Mouse (Mus musculus): ENCODE measurements around the gene Manbal. TPM values are rescaled to one million over a fixed set of nuclear protein-coding genes. Genes with fewer than 3 reads are reported as not detected.

Manbal gene
- polyA plus RNA-seq (2017; shearing (Covaris generic)): 10 to 100 TPM; 30.7 to 54.6 TPM

GRCm38 (mm10) chr2:157367184-157367893 lies at the start of gene Manbal:
TSS of gene Manbal (plus strand) at chr2:157367594.
- ATAC-seq: peak; percentile 92

- no peak for ATAC-seq
These were observed 47.3 kb upstream of the Manbal start for GRCm38 (mm10) chr2:157320135-157320534.

GRCm38 (mm10) chr2:157320886-157321285 lies 46.5 kb upstream of the Manbal start:
- ATAC-seq: no peak

DNA sequence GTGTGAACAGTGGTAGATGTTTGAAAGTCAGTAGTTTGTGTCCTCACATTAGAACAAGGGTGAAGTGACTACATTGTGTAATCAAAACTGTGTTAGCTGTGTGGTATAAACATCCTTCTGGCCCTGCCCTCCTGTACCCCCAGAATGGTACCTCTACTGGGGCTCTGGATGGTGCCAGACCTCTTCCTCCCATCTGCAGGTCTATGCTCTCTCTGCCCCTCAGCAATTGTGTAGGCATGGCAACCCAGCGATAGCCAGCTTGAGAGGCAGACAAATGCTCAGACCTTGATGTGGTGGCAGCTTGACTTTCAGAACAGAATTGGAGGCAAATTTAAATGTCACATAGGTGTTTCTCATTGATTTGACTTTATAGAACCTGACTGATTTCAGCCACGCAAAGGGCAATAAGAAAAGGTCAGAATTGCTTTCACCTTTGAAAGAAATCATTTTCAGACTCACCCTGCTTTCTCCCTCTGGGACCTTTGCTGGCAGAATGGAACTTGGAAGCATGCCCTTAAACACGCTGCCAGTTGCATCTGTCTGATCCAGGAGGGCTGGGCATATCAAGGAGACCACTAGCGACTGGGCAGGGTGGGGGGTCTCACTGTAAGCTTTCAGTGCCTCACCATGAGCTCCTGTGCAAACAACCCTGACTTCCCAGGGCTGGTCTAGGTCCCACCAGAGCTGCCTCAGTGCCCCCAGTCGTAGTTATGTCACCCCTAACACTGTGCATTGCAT lies 45.2 kb upstream of the Manbal start:
- ATAC-seq: no peak

DNA sequence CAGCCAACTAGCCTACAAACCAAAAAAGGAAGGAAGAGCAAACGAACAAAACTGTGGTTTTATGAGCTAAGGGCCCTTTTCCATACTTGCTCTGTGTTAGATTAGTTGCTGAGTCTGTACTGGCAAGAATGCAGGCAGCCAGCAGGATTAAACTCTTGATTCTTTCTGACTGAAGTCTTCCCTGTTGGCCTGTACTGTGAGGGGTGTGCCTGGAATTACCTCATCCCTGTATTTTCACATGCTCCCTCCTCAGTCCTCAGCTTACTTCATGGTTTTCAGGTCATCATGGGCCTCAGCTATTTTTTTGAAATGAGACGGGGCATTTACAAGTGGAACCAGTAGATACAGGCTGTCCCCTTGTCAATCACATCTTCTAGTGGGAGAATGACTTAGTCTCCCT lies 42.2 kb upstream of the Manbal start:
- no peak for ATAC-seq

- no peak for ATAC-seq
These were observed 39.3 kb upstream of the Manbal start for GRCm38 (mm10) chr2:157328106-157328505.

DNA sequence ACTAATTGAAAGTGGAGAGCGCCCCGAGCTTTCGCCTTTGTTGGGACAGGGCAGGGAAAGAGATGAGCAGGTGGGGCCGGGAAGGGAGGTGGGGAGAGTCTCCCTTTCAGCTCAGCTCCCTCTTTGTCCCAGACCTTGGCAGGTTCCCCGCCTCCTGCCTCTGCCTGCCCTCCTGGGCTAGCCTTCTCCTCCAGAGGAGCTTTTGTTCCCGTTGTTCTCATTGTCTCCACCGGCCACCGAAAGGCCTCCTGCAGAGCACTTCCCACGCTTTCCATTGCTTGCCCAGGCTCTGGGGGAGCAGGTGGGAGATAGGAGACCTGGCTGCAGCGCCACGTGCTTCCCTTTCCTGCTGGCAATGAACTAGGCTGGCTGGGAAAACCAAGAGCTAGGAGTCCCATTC lies 38.8 kb upstream of the Manbal start:
- no peak for ATAC-seq

DNA sequence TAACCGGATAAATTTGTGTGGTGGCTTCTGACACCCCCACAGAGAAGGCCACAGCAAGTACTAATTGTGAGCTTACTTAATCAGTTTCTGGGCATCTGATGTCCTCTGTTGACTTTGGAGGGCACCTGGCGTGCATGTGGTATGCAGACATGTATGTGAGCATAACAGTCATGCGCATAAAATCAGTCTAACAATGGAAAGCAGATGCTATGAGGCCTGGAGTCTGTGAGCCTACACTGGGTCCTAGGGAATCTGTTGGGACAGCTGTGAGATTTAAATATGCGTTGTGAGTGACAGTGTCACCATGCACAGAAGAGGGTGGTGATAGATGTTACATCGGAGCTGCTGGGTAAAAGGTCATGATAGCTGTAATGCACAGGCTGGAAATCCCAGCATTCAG lies 35.3 kb upstream of the Manbal start:
- no peak for ATAC-seq

GRCm38 (mm10) chr2:157338663-157339062 lies 28.7 kb upstream of the Manbal start:
- no peak for ATAC-seq

GRCm38 (mm10) chr2:157339532-157339931 lies 27.9 kb upstream of the Manbal start:
- no peak for ATAC-seq

DNA sequence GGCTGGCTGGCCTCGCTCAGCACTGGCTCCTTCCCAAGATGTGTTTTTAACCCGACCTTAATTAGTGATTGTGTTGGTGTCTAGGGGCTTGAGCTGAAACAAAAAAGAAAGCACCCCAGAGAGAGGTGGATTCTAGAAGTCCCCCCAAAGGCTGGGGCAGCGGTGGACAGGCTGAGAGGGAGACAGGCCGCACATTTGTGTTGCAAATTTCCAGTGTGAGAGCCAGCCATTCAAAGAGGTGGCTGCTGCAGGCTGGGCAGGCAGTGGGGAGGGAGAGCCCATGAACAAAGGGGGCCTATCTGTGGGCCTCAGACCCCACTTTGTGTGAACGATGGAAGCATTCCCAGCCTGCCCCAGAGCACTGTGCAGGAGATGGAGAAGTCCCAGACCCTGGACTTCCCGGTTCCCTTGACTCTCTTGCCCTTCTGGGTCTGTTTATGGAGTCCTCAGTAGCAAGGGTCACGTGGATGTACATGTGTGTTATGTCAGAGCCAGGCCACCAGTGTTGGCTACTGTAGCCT lies 27.1 kb upstream of the Manbal start:
- ATAC-seq: no peak

DNA sequence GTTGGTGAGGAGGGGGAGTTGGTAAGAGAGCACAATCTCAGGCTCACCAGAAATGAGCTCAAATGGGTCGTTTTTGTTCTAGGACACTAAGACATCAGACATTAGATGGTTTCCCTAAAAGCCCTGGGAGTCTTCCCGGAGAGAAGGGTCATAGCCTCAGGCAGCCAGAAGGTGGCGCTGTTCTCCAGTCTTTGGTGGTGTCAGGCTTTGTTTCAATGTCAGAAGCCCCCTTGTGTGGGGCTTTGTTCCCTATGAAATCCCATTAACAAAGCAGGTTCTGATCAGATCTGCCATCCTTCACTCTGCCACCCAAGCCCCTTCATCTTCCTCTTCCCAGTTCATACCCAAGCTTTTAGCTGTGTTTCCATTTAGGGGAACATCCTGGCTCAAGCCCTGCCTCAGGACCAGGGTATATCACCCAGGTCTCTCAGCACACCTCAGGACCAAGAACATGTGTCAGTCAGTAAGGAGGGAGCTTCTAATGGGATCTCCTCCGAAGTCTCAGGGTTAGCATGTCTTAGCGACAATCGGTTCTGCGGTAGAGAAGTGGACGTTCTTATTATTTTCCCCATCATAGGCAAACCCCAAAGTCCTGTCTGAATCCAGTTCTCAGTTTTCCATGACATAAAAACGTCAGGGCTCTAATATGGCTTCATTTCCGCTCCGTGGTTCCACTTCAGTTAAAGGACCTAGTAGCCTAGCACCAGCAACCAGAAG lies 25.7 kb upstream of the Manbal start:
- ATAC-seq: no peak

DNA sequence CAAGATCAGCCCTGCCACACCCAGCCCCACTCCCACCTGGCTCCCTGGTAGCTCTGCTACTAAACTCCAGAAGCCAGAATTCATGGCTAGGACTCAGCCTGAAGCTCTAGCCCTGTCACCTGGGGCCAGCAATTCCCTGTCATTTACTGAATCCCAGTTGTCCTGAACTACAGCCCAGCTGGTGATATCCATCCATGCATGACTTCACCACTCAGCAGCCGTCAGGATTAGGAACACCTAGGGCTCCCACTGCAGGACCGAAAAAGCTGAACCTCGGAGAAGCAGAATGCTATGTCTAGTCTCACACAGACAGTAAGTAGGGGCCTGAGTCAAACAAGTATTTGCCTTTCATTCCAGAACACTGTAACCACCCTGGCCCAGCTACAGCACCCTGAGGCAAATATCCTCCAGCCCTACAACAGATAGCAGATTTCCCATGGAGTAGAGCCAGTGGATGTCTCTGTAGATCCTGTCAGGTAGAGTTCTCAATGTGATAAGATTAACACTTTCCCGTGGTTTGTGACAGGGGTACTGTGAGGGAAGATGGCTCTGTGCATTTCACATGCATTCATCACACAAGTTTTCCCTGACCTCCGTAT lies 25.0 kb upstream of the Manbal start:
- no peak for ATAC-seq

- ATAC-seq: no peak
These were observed 24.1 kb upstream of the Manbal start for GRCm38 (mm10) chr2:157343337-157343736.

GRCm38 (mm10) chr2:157347361-157348159 lies 19.8 kb upstream of the Manbal start, which contains the start of gene Ghrh:
TSS of gene Ghrh (minus strand) at chr2:157347506.
- ATAC-seq: no peak

DNA sequence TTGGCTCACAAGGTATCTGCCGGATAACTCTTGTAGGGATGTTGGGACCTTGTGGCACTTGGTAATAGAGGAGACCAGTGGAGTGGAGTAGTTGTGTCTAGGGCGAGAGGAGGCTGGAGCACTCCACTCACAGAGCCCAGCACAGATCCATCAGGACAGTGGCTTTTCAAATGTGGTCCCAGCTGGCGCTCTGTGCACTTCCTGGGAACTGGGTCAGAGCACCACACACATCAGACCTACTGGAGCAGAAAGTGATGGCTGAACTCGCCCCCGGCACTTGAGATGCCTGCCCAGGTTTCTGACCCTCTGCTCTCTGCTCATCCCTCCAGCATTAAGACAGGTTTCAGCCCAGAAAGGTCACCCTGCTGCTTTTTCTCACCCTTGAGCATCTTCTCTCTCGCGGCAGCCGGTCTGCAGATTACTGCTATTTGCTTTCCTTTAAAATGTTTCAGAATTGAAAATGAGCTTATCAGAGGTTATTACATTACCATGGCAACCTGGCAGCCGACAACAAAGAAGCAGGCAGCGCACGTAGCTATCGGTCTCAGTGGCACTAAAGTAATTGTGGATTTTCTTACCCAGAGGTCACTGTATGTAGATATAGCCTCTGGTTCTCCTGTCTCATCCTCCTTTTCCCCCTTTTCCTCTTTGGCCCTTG lies 18.1 kb upstream of the Manbal start:
- no peak for ATAC-seq

DNA sequence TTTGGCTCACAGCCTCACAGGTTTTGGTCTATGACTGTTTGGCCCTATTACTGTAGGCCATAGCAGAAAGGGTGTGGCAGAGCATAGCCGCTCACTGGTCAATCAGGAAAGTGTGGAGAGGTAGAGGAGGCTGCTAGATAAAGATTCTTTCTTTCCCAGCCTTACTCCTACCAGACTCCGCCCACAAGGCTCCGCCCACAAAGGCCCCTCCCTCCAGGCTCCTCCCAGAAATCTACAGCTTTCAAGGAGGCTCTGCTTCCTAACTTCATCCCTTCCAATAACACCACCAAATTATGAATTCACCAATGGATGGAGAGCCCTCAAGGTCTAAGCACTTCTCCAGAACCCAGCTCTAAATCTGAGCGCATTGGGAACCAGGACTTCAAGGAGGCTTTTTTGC lies 14.2 kb upstream of the Manbal start:
- ATAC-seq: no peak

GRCm38 (mm10) chr2:157354106-157354505 lies 13.3 kb upstream of the Manbal start:
- no peak for ATAC-seq

DNA sequence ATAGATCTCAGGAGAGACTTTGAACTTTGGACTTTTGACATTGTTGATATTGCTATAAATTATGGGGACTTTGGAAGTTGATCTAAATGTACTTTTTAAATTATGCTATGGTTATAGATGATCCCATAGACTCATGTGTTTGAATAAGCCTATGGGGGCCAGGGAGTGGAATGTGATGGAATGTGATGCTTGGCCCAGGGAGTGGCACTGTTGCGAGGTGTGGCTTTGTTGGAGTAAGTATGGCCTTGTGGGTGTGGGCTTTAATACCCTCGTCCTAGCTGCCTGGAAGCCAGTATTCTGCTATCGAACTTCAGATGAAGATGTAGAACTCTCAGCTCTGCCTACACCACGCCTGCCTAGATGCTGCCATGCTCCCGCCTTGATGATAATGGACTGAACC lies 7.4 kb upstream of the Manbal start:
- no peak for ATAC-seq

- ATAC-seq: no peak
These were observed 4.4 kb upstream of the Manbal start for GRCm38 (mm10) chr2:157363031-157363430.

DNA sequence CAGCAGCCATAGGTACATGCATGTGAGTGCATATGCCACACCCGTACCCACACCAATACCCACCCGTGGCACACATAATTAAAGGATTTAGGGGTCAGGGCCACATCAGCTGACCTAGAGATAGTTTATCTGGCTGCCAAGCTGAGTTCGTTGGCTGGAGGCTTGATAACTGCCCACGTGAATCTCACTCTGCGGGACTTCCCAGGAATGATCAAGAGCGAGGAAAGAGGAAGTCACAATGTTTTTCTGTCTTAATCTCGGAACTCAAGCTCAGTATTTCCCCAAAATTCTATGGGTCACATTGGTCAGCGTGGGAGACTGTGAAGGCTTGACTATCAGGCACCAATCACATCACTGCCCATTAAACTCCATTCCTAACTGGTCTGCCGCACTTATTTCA lies 632 bp upstream of the Manbal start:
- ATAC-seq: no peak

Data from activated CD4-positive, CD25-positive, alpha-beta regulatory T cell, adult 4 months (primary cell).